Mouse (Mus musculus) cerebellum, adult 2 months (tissue): ENCODE results near the gene Fastk.

Experiments used
- CTCF ChIP-seq: fragments of 200-500 bp; IDR thresholded peaks from 2 replicates; pipeline ENCODE4 v1.5.1; 2011; ENCODE audit warnings: low read depth, mild to moderate bottlenecking, control low read depth, low read length, moderate library complexity, borderline replicate concordance; ENCODE audit not compliant: insufficient read depth
- POLR2A ChIP-seq: fragments of 200-500 bp; IDR thresholded peaks from 2 replicates; pipeline ENCODE4 v1.6.1; 2011; ENCODE audit warnings: low read length, control low read depth, borderline replicate concordance; ENCODE audit not compliant: insufficient read depth

DNA sequence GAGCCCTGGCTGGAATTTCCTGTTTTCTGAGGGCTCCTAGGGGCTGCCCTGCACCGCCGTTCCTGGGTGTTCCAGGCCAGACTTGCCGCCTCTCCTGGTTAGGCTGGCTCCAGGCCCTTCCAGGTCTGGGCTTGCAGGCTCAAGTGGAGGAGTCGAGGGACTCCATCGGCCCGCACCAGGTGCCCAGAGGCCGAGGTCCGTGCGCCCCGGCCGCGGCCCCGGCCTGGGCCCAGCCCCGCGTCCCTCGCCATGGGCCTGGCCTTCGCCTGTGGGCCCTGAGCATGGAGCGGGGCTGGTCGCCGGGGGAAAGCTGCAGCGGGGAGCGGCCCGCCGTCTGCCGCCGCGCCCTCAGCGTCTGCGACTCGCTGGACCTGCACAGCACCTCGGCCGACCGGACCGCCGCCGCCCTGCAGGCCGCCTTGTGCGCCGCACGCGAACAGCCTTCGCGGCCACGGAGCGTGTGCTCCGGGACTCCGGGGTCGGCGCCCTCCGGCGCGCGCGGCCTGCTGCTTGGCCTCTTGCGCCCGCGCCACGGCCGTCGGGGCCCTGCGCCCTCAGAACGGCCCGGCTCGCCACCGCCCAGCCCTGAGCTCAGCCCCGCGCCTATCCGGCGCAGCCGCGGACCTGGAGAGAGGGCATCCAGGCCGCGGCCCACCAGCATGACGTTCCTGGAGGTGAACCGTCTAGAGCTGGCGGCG lies 29.1 kb upstream of the Fastk start:
- TF ChIP-seq POLR2A, result no peak
- TF ChIP-seq CTCF, result no peak
